Mouse (Mus musculus) CD4-positive helper T cell, adult 2 months (primary cell): ENCODE data around the gene Sec11a.
"Not testable (repeated sequence)": the region's sequence is repeated elsewhere in the genome, so short reads cannot be mapped to it uniquely, and the experiment has no call there.

Source experiments
- DNase-seq: peaks from one replicate; pipeline ENCODE4 v3.0.0-alpha.2; 2012; ENCODE audit warnings: low read depth, missing footprints, low spot score

The Sec11a gene

DNA sequence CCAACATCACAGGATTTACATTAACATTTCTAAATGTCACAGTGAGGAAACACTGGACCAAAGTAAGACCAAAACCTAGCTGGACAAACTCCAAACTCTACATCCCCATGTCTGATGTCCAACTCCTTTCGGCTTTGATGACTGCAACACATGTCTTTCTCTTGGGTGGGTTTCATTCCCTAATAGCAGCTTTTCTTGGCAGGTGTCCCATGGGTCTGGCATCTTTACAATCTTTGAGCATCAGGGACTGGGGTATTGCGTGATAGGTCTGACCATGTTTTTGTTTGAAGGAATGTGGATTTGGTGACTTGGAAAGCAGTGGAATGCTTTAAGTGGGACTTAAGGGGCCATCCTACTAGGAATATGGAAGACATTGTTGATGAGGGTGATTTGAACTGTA is 9.3 kb upstream of the Sec11a start:
- DNase-seq, result no peak

DNA sequence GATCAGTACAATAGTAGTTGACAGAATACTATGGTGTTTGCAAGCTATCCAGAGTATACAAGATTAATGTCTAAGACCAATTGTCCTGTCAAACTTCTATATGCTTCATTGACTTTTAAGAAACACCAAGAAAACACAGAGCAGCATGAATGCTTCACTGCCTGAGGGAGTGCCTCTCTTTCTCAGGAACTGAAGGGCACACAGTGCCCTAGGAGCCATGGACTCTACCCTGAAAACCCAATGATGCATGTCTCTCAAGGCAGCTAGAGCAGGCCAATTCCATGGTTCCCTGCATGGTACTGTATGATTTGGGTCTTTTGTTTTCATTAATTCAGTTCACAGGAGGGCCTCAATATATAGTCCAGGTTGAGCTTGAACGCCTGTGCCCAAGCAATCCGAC is 6.7 kb upstream of the Sec11a start:
- DNase-seq, result no peak

DNA sequence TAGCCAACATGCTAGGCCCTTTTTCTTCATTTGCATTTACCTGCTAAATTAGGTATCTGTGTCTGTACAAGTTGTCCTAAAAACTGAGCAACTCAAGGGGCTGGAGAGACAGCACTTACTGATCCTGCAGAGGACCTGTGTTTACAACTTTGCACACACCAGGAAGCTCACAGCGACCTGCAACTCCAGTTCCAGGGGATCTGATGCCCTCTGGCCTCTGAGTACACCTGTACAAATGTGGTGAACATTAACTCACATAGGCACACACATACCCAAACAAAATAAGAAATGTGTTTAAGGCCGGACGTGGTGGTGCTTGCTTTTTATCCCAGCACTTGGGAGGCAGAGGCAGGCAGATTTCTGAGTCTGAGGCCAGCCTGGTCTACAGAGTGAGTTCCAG is 4.6 kb upstream of the Sec11a start:
- no peak for DNase-seq

DNA sequence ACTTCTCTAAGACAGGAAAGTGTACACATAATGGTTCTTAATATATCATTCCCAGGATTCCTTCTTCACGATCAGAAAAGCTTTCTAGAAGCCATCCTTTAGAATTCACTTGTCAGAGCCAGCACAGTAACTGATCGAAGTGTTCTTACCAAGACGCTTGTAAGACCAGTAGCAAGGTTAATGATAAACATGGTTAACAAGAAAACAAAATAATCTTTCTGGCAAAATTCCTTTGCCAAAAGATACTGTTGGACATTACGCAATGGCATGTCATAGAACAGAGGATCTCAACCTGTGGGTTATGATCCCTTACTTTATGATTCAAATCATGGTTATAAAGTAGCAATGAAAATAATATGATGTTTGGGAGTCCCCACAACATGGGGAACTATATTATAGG is 3.9 kb upstream of the Sec11a start:
- no peak for DNase-seq

DNA sequence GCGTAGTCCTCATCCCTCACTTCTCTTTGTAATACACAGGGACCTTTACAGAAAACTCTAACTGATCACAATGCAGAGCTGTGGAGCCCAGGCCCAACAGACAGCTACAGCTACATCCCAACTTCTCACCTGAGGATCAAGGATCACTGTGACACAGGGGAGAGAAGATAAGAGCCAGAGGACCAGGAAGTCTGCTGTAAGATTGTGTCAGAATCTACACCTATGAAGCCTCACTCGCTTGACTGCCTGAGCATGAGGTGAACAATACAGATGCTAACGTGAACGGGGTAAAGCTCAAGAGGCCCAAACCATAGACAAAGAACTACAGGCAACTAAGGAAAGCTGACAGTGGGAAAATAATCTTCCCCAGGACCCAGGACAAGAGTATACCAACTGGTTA is 7.8 kb downstream of the Sec11a start:
- no peak for DNase-seq

DNA sequence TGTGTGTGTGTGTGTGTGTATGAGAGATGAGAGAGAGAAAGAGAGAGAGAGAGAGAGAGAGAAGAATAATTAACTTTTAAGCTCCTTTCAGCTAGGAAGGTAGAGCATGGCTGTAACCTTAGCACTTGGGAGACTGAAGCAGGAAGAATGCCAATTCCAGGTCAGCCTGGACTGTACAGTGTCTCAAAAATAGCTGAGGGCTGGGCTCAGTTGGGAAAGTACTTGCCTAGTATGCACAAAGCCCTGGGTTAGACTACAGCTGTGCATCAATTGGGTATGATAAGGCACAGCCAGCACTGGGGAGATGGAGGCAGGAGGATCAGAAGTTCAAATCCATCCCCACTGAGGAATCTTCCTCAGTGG is 10.3 kb downstream of the Sec11a start:
- DNase-seq, result not testable (repeated sequence)

DNA sequence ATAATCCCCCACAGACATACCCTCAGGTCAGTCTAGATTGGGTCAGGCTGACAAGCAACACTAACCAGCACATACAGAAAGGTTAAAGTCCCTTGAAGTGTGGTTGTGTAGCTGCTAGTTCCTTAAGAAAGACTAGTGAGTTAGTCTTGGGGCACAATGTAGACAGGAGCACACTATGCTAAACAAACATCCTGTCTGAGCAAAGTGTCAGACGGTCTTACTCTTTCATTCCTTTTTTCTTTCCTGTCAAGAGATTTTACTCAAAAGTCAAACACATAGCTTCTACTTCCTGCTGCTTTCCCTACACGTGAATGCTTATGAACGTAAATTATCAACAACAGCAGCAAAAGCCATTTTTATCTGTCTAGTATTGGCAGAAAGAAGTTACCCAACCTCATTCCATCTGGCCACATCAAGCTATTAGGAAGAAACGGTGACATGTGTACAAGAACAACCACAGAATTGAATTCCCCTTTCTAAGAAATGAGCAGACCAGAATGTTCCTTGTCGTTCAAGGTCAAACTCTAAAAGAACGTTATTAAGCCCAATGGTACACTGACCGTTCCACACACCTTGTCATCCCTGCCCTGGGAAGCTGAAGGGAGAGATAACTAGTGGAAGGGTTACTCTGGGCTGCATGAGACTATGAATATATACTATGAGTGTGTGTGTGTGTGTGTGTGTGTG is 10.8 kb downstream of the Sec11a start:
- peak; percentile 57 for DNase-seq

DNA sequence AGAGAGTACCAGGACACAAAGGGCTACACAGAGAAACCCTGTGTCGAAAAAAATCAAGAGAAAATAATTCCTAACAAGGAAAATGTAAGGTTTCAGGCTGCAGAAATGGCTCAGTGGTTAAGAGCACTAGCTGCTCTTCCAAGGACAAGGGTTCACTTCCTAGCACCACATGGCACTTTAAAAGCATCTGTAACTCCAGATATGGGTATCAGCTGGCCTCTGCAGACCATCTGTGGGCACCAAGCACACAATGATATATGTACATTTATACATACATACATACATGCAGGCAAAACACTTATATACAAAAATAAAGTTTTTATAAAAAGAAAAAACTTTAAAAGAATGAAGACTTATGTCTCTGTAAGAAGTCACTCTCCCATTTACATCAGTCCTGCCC is 11.7 kb downstream of the Sec11a start:
- DNase-seq, result no peak

DNA sequence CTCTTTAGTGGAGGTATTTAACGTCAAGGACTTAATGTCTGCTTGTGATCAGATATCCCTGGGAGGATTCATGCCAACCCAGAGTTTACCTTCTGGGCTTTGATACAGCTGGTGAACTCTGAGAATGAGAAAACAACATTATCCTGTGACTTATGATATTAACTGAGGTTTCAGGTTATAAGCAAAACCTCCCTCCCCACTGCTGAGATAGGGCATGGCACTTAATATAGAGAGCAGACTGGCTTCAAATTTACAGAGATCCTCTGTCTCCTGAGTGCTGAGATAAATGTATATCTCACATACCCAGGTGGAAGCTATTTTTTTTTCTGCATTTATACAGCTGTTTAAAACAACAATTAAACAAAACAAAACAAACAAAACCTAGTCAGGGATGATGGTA is 14.8 kb downstream of the Sec11a start:
- no peak for DNase-seq

DNA sequence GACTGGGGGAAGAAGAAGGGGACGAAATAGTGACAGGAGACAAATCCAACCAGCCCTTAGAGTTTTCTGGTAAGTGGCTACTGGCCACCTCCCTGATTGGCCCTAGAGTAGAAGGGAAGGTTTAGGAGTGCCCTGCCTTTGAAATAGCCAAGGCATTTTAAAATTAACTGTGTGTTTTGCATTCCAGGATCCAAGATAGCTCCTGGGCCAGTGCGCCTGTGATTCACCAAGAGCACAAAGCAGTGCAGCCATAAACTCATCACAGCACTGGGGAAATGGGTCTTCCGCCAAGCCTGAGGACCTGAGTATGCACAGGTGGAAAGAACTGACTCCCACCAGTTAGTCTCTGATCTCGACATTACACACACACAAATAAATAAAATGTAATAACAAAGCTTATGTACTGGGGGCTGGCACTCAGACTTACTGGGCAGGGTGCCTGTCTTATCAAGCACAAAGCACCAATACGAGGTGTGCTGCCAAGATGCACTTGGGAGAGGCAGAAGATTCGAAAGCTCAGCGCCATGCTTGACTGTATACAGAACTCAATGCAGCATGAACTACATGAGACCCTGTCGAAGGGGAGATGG is 15.9 kb downstream of the Sec11a start:
- DNase-seq, result no peak

DNA sequence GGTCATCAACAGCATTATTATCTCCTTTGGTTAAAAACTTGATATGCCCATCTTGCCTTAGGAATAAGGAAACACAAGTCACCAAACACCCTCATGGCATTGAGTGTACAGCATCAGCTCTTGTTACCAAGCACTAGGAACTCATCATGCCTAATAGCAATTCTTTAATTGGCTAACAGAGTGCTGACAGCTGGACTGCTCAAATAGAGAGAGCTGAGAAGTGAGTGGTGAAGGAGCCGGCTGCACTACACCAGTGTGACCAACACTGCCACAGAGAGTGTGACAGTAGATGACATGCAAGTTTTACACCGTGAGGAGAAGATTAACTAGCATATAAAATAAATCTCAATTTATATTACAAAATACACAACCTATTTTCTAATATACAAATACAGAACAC is 24.4 kb downstream of the Sec11a start:
- DNase-seq, result no peak

DNA sequence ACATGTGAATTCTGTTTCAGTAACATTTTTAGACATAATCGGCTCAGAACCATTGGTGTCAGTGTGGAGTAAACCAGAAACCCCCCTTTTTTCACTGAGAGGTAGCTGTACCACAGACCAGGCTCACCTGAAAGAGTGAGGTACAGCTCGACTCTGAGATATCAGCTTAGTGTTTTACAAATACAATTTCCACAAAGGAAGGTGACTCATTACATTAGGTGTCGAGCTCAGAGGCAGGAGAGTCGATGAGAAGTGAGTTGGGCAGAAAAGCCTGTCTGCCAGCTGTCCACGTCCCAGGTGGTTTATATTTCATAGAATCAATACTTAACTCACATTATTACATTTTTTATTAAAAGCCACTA is 28.0 kb downstream of the Sec11a start:
- DNase-seq, result no peak

DNA sequence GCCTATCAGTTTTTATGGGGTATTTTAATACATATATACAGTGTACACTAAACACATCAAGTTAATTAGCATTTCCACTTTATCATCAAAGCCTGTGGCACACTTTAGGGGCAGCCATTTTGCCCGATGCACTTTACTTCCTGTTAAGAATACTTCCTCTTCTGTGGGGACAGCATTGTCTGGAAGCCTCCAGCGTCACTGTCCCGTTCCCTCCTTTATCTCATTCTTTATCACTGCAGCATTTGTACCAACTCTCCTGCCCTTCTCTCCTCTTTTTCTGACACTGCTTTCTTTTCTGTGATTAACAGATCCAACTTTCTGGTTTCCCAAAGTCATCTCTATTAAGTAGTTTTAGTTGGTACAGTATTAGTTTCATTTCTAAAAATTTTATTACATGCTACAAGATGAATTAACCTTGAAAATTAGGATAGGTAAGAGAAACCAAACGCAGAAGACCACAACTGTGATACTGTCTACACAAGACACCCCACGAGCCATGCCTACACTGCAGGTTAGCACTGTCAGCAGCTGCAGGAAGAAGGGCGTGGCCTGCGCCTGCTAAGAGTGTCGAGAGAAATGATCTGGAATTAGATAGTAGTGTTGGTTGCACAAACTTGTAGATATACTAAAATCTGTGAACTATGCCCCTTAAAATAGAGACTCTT is 28.5 kb downstream of the Sec11a start:
- peak; percentile 67 for DNase-seq

DNA sequence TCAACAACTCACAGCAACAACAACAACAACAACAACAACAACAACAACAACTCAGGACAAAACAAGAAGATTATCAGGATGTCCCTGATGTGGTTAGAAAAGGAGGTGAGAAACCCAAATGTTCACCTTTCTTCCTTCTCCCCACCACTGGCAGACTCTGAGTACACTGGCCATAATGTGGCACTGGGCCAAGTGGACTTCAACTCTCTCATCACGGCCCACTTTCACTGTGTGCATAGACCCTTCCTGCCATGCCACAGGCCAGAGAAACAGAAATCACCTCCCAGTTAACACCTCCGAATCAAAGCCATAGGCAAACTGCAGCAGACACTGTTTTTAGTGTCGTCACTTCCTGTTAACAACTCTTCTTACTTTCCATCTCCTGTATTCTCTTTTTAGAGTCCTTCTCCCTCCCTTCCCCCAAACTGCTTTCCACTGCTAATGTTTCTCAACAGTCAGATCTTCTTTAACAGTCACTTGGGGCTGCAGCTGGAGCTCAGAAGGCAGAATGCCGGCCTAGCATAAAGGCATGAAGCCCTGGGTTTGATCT is 29.6 kb downstream of the Sec11a start:
- DNase-seq, result peak; percentile 72

DNA sequence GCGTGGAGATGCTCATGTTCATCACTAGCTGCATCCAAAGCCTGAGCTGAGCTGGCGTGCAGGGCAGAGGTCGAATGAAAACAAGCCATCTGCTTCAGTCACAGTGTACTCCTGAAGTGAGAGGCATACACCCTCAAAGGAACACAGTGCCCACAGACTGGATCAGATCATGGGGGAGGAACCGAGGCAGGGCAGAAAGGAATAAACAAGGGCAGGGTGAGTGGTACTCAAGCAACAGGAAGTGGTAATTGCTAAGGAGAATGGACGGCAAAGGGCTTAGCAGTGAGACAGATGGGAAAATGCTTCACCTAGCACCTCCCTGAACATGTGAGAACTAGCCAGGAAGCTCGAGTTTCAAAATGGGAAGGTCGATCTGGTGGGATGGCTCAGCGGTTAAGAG is 35.1 kb downstream of the Sec11a start:
- no peak for DNase-seq

DNA sequence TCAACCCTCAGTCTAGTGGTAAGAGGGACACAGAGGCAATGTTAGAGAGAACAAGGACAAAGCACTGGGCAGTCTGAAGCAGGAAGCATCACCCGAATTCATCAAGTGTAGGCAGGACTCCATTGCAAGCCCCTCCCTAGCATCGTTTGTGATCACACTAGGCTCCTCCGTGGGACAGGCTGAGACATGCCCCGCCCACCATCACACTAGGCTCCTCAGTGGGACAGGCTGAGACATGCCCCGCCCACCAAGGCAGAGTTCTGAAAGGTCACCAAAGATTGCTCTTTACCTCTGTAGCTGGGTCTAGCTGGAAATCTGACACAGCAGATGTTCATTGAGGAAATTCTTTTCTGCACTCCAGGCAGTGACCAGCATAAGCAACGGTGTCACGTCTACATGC is 36.5 kb downstream of the Sec11a start:
- DNase-seq, result peak; percentile 29

DNA sequence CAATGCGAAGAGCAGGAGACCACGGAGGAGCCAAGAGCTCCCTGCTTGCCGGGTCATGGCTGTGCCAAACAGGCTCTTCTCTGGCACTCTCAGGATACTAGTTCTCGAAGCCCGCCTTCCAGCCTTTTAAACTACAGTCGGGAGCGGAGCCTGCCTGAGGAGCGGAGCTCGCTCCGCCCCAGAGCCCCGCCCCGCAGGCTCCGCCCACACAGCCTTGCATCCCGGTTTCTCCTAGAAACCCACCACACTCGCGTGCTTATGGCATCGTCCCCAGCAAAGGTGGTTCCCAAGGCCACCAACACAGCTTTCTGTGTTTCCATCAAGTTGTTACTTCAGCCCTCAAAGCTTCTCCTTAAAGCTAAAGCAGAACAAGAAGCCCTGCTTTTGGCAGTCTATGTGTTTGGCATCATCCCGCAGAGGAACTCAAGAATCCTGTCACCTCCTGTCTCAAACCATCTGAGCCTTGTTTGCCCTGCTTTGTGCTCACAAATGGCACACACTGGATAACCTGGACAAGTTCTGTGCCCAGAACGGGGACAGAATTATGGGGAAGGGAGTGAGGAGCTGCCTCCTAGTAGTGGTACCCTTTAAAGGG is 42.6 kb downstream of the Sec11a start, which contains the start of gene Nmb:
TSS of gene Nmb (minus strand) at position 156 of the 595 bp plus-strand sequence.
- DNase-seq, result peak; percentile 59

DNA sequence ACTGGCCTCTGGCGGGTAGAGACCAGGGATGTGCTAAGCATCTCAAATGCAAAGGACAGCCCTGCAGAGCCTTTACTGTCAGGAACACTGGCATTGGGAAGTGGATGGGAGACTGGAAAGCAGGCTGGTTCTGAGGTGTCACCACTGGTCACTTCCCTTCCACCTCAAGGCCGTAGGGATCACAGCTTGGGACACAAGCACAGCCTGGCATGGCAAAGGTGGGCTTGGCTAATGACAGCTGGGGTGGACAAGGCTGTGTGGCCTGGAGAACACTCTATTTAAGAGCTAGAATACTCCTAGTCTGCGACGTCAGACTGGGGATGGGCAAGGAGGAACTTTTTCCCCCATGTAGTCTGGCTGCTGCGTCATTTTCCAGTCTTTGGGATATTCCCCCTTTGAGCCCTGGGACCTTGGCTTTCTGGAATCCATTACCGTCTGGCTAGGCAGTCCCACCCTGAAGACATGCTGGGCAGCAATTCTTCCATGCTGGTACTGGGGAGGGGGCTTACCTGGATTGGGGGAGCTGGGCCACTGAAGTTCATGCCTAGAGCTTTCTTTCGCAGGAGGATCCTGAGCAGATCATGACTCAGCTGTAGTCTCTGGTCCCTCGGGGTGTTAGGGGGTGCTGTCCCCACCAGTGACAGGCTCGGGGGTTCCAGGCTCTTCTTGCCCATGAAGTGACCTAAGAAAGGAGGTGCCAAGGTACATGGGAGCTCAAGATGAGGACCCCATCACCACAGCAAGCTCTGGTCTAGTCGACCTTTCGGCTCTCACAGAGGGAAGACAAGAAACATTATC is 43.8 kb downstream of the Sec11a start:
- DNase-seq, result no peak

DNA sequence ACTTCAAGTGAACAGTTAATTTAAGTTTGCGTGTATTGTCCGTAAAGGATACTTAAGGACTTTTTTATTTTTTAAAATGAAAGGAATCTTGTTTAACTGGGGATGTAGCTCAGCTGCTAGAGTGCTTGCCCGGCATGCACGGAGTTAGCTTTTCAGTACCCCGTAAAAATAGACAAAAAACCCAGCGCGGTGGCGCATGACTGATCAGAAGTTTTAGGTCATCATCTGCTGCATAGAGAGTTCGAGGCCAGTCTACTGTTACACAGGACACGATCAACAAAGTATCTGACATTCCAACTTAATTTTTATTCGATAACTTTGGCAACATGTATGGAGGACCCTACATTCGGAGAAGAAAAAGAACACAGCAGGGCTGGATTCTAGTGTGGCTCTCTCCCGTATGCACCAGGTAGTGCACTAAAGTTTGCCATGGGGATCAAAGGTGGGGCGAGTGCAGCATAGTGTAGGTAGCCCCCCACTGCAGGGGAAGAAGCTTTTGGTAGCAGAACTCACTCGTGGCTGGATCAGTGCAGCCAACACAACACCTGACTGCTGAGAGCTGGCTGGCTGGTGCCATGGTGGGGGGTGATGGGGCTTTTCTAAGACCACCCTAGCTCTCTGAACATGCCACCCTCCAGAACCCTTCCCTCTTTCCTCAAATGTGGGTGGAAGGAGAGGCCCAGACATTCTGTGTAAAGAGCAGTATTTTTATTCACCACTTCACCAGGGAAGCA is 45.9 kb downstream of the Sec11a start:
- DNase-seq, result no peak

DNA sequence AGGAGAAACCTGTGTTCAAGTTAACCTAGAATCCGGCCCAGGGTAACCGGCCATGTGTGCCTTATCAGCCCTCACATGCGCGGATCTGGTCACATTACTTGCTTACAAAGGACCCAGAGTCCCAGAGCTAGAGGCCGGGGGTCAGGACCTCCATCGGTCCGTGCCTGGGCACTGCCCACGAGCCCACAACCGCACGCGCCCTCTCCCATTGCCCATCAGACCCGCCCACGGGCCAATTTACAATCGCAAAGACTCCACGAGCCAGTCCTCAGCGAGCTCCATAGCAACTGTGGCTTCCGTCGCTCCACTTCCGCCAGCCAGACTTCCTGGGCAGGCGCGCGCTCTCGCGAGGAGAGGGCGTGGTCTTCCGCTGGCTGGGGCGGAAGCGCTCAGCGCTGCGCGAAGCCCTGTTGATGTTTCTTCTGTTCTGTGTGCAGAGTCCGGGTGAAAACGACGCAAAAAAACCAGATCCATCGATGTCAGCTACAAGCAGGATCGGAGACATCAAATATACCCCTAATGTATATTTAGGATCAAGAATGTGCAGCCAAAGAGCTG is 46.6 kb downstream of the Sec11a start, which contains the start of gene Wdr73:
TSS of gene Wdr73 (minus strand) at position 326 of the 558 bp plus-strand sequence.
- DNase-seq, result peak; percentile 94

DNA sequence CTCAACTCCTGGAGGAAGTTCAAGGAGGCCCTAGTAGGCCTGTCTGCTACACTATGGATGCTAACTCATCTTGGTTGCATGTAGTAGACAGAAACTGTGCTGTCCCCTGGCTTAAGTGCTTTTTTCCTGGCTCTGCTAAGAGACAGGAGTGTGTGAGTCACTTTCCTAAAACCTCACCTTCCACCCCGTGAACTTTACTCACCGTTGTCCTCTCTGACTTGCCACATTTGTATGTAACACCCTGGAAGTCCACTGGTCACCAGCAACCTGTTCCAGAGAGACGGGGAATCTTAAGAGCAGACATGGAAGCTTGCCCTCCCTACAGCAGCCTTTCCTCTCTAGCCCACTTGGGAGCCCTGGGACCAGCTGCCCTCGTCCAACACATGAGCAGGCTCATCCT is 49.9 kb downstream of the Sec11a start:
- no peak for DNase-seq
